Mouse (Mus musculus) heart, embryonic 13.5 days (tissue): ENCODE data around the gene Cacna2d2. TPM values are rescaled to one million over a fixed set of nuclear protein-coding genes. Genes with fewer than 3 reads are reported as not detected.

Experiments used
- ATAC-seq: fragments of 200-750 bp; cut with Nextera tagmentation; 2 replicates; pipeline ENCODE4 v1.8.0; 2017; ENCODE audit warnings: moderate TSS enrichment; ENCODE audit not compliant: insufficient number of reproducible peaks, low FRiP score, low TSS enrichment; ENCODE audit errors: extremely low read depth
- H3K27ac ChIP-seq: fragments of 300-500 bp; sonication (generic); replicated peaks from 2 replicates; pipeline ENCODE4 v1.5.1; 2015; ENCODE audit warnings: moderate library complexity, mild to moderate bottlenecking, inconsistent platforms
- H3K27me3 ChIP-seq: fragments of 300-500 bp; sonication (generic); replicated peaks from 2 replicates; pipeline ENCODE4 v1.6.1; 2015; ENCODE audit warnings: mild to moderate bottlenecking, inconsistent platforms
- H3K36me3 ChIP-seq: fragments of 300-500 bp; sonication (generic); 2 replicates; pipeline ENCODE4 v1.6.1; 2015; ENCODE audit warnings: mild to moderate bottlenecking, inconsistent platforms
- H3K4me1 ChIP-seq: fragments of 300-500 bp; sonication (generic); 2 replicates; pipeline ENCODE4 v1.6.1; 2015; ENCODE audit warnings: inconsistent platforms
- H3K4me2 ChIP-seq: fragments of 300-500 bp; sonication (generic); 2 replicates; pipeline ENCODE4 v1.6.1; 2015; ENCODE audit warnings: inconsistent platforms, mild to moderate bottlenecking, moderate library complexity
- H3K4me3 ChIP-seq: fragments of 300-500 bp; sonication (generic); 2 replicates; pipeline ENCODE4 v1.5.1; 2015; ENCODE audit warnings: moderate library complexity, mild to moderate bottlenecking, inconsistent platforms
- H3K9ac ChIP-seq: fragments of 300-500 bp; sonication (generic); 2 replicates; pipeline ENCODE4 v1.6.1; 2015; ENCODE audit warnings: inconsistent platforms, mild to moderate bottlenecking, moderate library complexity
- H3K9me3 ChIP-seq: fragments of 300-500 bp; sonication (generic); 2 replicates; pipeline ENCODE4 v1.6.1; 2016; ENCODE audit warnings: inconsistent platforms
- WGBS: fragments of 180-500 bp; shearing (Covaris S2); methylation state at CpG from one replicate; pipeline ENCODE4 v1.1.7; 2015; ENCODE audit warnings: mixed read lengths; 5-methylcytosine and 5-hydroxymethylcytosine counted together
- polyA plus RNA-seq: library from polyadenylated mRNA; unstranded; fragments of >200 nt; fragmentation: Nextera tagmentation; extraction: Ambion mirVana; gene quantifications from 2 replicates; pipeline ENCODE4 v1.2.1, GENCODE M21; 2015

Cacna2d2 gene
- polyA plus RNA-seq, 1 experiment from 2014 or later: 3.8 TPM

- H3K9me3 ChIP-seq: no peaks in the 10 kb centered on the region
- H3K36me3 ChIP-seq: no peaks in the 10 kb centered on the region
- H3K4me1 ChIP-seq: peaks cover 25% of the 10 kb centered on the region
- H3K27ac ChIP-seq: no peak overlapping the region
- no peak overlapping the region for H3K9ac ChIP-seq
- no peak overlapping the region for H3K4me3 ChIP-seq
- peaks cover 29% of the 10 kb centered on the region for H3K27me3 ChIP-seq
- ATAC-seq: no peak
- H3K4me2 ChIP-seq: no peak overlapping the region
- WGBS: 83% methylated on average over 5 of the region's 5 CpGs
These were observed 84.3 kb downstream of the Cacna2d2 start for GRCm38 (mm10) chr9:107483714-107484113.

- Histone ChIP-seq H3K9me3 (no peaks in the 10 kb centered on the region), H3K27ac (no peak overlapping the region), H3K4me1 (peaks cover 21% of the 10 kb centered on the region), H3K4me2 (no peak overlapping the region), H3K27me3 (peaks cover 26% of the 10 kb centered on the region), H3K4me3 (no peak overlapping the region), H3K9ac (no peak overlapping the region), H3K36me3 (no peaks in the 10 kb centered on the region)
- ATAC-seq: no peak
- WGBS: 72% methylated on average over 17 of the region's 17 CpGs
These were observed 84.9 kb downstream of the Cacna2d2 start for GRCm38 (mm10) chr9:107484302-107484701.

GRCm38 (mm10) chr9:107484766-107485165 is 85.4 kb downstream of the Cacna2d2 start:
- Histone ChIP-seq H3K36me3 (no peaks in the 10 kb centered on the region), H3K27me3 (peaks cover 22% of the 10 kb centered on the region), H3K9me3 (no peaks in the 10 kb centered on the region), H3K4me3 (no peak overlapping the region), H3K4me1 (peaks cover 16% of the 10 kb centered on the region), H3K9ac (no peak overlapping the region), H3K4me2 (no peak overlapping the region), H3K27ac (no peak overlapping the region)
- WGBS: 79% methylated on average over 6 of the region's 6 CpGs
- no peak for ATAC-seq

- H3K27me3 ChIP-seq: peaks cover 12% of the 10 kb centered on the region
- H3K9me3 ChIP-seq: no peaks in the 10 kb centered on the region
- 77% methylated on average over 10 of the region's 10 CpGs for WGBS
- peaks cover 8% of the 10 kb centered on the region; the same call in 1 of the 2 replicates for H3K4me1 ChIP-seq
- H3K4me2 ChIP-seq: no peak overlapping the region
- no peak overlapping the region for H3K4me3 ChIP-seq
- no peak overlapping the region for H3K27ac ChIP-seq
- no peak overlapping the region for H3K9ac ChIP-seq
- no peaks in the 10 kb centered on the region for H3K36me3 ChIP-seq
- ATAC-seq: no peak
These were observed 86.7 kb downstream of the Cacna2d2 start for GRCm38 (mm10) chr9:107486086-107486485.

- peaks cover 2% of the 10 kb centered on the region; the same call in 1 of the 2 replicates for H3K4me1 ChIP-seq
- no peak overlapping the region for H3K4me2 ChIP-seq
- peaks cover 10% of the 10 kb centered on the region for H3K27me3 ChIP-seq
- H3K9ac ChIP-seq: no peak overlapping the region
- 63% methylated on average over 6 of the region's 6 CpGs for WGBS
- no peak overlapping the region for H3K4me3 ChIP-seq
- no peaks in the 10 kb centered on the region for H3K9me3 ChIP-seq
- no peak overlapping the region for H3K27ac ChIP-seq
- no peaks in the 10 kb centered on the region for H3K36me3 ChIP-seq
- ATAC-seq: no peak
These were observed 87.3 kb downstream of the Cacna2d2 start for GRCm38 (mm10) chr9:107486507-107487225.

- no peaks in the 10 kb centered on the region for H3K36me3 ChIP-seq
- no peak; the same call in 1 of the 2 replicates for ATAC-seq
- H3K4me3 ChIP-seq: no peak overlapping the region
These were observed 90.7 kb downstream of the Cacna2d2 start for GRCm38 (mm10) chr9:107490146-107490545.

GRCm38 (mm10) chr9:107490625-107491024 is 91.2 kb downstream of the Cacna2d2 start:
- no peaks in the 10 kb centered on the region for H3K9me3 ChIP-seq
- no peak for ATAC-seq
- no peak overlapping the region for H3K27ac ChIP-seq
- H3K27me3 ChIP-seq: no peaks in the 10 kb centered on the region; the same call in 1 of the 2 replicates
- 60% methylated on average over 6 of the region's 6 CpGs for WGBS
- H3K4me3 ChIP-seq: no peak overlapping the region
- peak overlapping the region; percentile 43; the same call in 1 of the 2 replicates for H3K4me2 ChIP-seq
- H3K36me3 ChIP-seq: no peaks in the 10 kb centered on the region
- peaks cover 19% of the 10 kb centered on the region for H3K4me1 ChIP-seq
- H3K9ac ChIP-seq: no peak overlapping the region

More at GRCm38 (mm10) chr9:107490146-107490545, 90.7 kb downstream of the Cacna2d2 start:
- H3K27me3 ChIP-seq: no peaks in the 10 kb centered on the region; the same call in 1 of the 2 replicates
- H3K9me3 ChIP-seq: no peaks in the 10 kb centered on the region
- H3K4me1 ChIP-seq: peaks cover 19% of the 10 kb centered on the region
- WGBS: 55% methylated on average over 8 of the region's 8 CpGs
- peak overlapping the region; percentile 43; the same call in 1 of the 2 replicates for H3K4me2 ChIP-seq
- H3K9ac ChIP-seq: no peak overlapping the region
- no peak overlapping the region for H3K27ac ChIP-seq

- H3K4me1 ChIP-seq: peaks cover 19% of the 10 kb centered on the region
- WGBS: 9% methylated on average over 1 of the region's 1 CpGs
- H3K4me3 ChIP-seq: no peak overlapping the region
- no peak for ATAC-seq
- no peaks in the 10 kb centered on the region for H3K9me3 ChIP-seq
- no peak overlapping the region for H3K27ac ChIP-seq
- H3K4me2 ChIP-seq: no peak overlapping the region
- no peaks in the 10 kb centered on the region for H3K36me3 ChIP-seq
- no peak overlapping the region for H3K9ac ChIP-seq
- no peaks in the 10 kb centered on the region; the same call in 1 of the 2 replicates for H3K27me3 ChIP-seq
These were observed 94.1 kb downstream of the Cacna2d2 start for GRCm38 (mm10) chr9:107493511-107493910.

GRCm38 (mm10) chr9:107494238-107494637 is 94.8 kb downstream of the Cacna2d2 start:
- H3K4me1 ChIP-seq: peaks cover 19% of the 10 kb centered on the region
- no peaks in the 10 kb centered on the region for H3K36me3 ChIP-seq
- no peak overlapping the region for H3K4me3 ChIP-seq
- no peaks in the 10 kb centered on the region for H3K9me3 ChIP-seq
- H3K27ac ChIP-seq: no peak overlapping the region
- no peak overlapping the region for H3K4me2 ChIP-seq
- no peaks in the 10 kb centered on the region; the same call in 1 of the 2 replicates for H3K27me3 ChIP-seq
- no peak for ATAC-seq
- no peak overlapping the region for H3K9ac ChIP-seq
- 87% methylated on average over 12 of the region's 12 CpGs for WGBS

GRCm38 (mm10) chr9:107496359-107496758 is 96.9 kb downstream of the Cacna2d2 start:
- no peak for ATAC-seq
- no peak overlapping the region for H3K9ac ChIP-seq
- peaks cover 26% of the 10 kb centered on the region for H3K4me1 ChIP-seq
- H3K4me3 ChIP-seq: no peak overlapping the region
- H3K9me3 ChIP-seq: no peaks in the 10 kb centered on the region
- no peaks in the 10 kb centered on the region; the same call in 1 of the 2 replicates for H3K27me3 ChIP-seq
- H3K36me3 ChIP-seq: no peaks in the 10 kb centered on the region
- no peak overlapping the region for H3K4me2 ChIP-seq
- WGBS: 65% methylated on average over 3 of the region's 3 CpGs
- H3K27ac ChIP-seq: no peak overlapping the region

GRCm38 (mm10) chr9:107500708-107501286 is 101.4 kb downstream of the Cacna2d2 start:
- H3K4me2 ChIP-seq: no peak overlapping the region
- H3K9me3 ChIP-seq: no peaks in the 10 kb centered on the region
- 54% methylated on average over 3 of the region's 3 CpGs for whole genome bisulfite sequencing
- H3K4me1 ChIP-seq: peaks cover 22% of the 10 kb centered on the region
- ATAC-seq: no peak
- no peaks in the 10 kb centered on the region for H3K27me3 ChIP-seq
- H3K36me3 ChIP-seq: no peaks in the 10 kb centered on the region
- H3K9ac ChIP-seq: no peak overlapping the region
- no peak overlapping the region; the same call in 1 of the 2 replicates for H3K27ac ChIP-seq
- H3K4me3 ChIP-seq: no peak overlapping the region
